19 mouse cellular contexts compared by ENCODE assay signal in the genomic region with DNA sequence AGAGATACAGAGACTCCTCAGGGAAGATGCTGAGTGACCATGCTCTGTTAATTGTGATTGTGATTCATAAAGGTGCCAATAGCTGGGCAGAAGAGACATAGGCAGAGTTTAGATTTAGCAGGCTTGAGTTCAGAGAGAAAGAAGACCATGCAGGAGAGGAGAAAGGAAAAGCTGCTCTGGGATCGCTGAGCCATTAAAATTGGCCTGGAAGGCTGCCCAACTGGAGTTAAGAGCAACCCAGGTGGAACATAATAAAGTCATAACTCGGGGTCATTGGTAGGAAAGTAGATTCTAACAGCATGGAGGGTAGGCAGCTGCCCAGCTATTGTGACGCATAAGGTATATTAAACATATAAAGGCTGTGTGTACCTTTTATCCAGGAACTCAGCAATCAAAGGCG.
DNase-seq lines count a peak whose midpoint lies in the region; ATAC-seq and TF ChIP-seq lines count a peak whose summit lies in the region.
"Had no signal": no experiment of that assay in that cellular context is flagged by ENCODE, and none has a peak within 500 bp of the region (broad histone marks: within the 10 kb centered on the region; RNA-seq: fewer than 3 reads in every experiment).

No protein-coding gene starts in this region.

- no peak overlapping the region for H3K27ac ChIP-seq in kidney, adult 2 months (ENCODE audit: insufficient read depth, low read depth, low read length)
- no peak overlapping the region for H3K27ac ChIP-seq in kidney, embryonic 16.5 days (ENCODE audit: low read length)
- H3K27ac ChIP-seq: embryonic facial prominence, embryonic 13.5 days; forebrain, embryonic 13.5 days; hindbrain, embryonic 15.5 days had no signal

- no peak overlapping the region for H3K9ac ChIP-seq in kidney, embryonic 16.5 days (replicated peaks; ENCODE audit: low read length)
- H3K9ac ChIP-seq: embryonic facial prominence, embryonic 13.5 days; forebrain, embryonic 13.5 days; forebrain, postnatal 0 days; heart, embryonic 12.5 days; hindbrain, embryonic 15.5 days had no signal

- WGBS in kidney, adult 2 months: 45% methylated on average over 4 of the region's 4 CpGs
- WGBS in kidney, embryonic 16.5 days: 67% methylated on average over 4 of the region's 4 CpGs

- no peak overlapping the region for H3K4me3 ChIP-seq in kidney, adult 2 months (ENCODE audit: insufficient read depth, low read depth, low read length)
- H3K4me3 ChIP-seq in kidney, embryonic 16.5 days (ENCODE audit: low read length): no peak overlapping the region
- H3K4me3 ChIP-seq: embryonic facial prominence, embryonic 13.5 days; forebrain, embryonic 13.5 days; heart, embryonic 12.5 days; hindbrain, embryonic 15.5 days had no signal

- TF ChIP-seq CTCF in kidney, adult 2 months (conservative IDR thresholded peaks at IDR 0.05; ENCODE audit: insufficient read depth, insufficient read length, low read depth, low read length): no peak

- intact Hi-C loops in heart, postnatal 36 days (cut with DNase I): no loop called here

- H3K27me3 ChIP-seq in kidney, adult 2 months (replicated peaks; ENCODE audit: control insufficient read depth, insufficient read depth, low read length): no peaks in the 10 kb centered on the region
- H3K27me3 ChIP-seq in kidney, embryonic 16.5 days (ENCODE audit: insufficient read depth, low read length): no peaks in the 10 kb centered on the region
- H3K27me3 ChIP-seq: embryonic facial prominence, embryonic 13.5 days; forebrain, embryonic 13.5 days; heart, embryonic 12.5 days; hindbrain, embryonic 15.5 days had no signal

- H3K9me3 ChIP-seq in kidney, embryonic 16.5 days (ENCODE audit: low read length): no peaks in the 10 kb centered on the region
- H3K9me3 ChIP-seq: embryonic facial prominence, embryonic 13.5 days; forebrain, embryonic 13.5 days; heart, embryonic 12.5 days; hindbrain, embryonic 15.5 days had no signal

- no peak overlapping the region for H3K4me2 ChIP-seq in kidney, embryonic 16.5 days (replicated peaks; ENCODE audit: low read depth, low read length)
- H3K4me2 ChIP-seq: embryonic facial prominence, embryonic 13.5 days; forebrain, embryonic 13.5 days; heart, embryonic 12.5 days; hindbrain, embryonic 15.5 days had no signal

- TF ChIP-seq POLR2A in kidney, adult 2 months (IDR thresholded peaks at IDR 0.05; ENCODE audit: low read depth, low read length): no peak

- no peak for ATAC-seq in kidney, embryonic 16.5 days (ENCODE audit: low FRiP score, low TSS enrichment)
- ATAC-seq: CD4-positive, CD25-positive, alpha-beta regulatory T cell, adult 4 months; forebrain, embryonic 13.5 days; forebrain, postnatal 0 days had no signal

- DNase-seq in cerebellum, postnatal 10 days: peak; percentile 9 to 20
- no peak for DNase-seq in cerebellum, postnatal 4 days (ENCODE audit: low spot score in 2 of 2)
- peak; percentile 63 for DNase-seq in kidney, adult 2 months
- peak; percentile 32 to 72 for DNase-seq in kidney, postnatal 36 days
- no peak for DNase-seq in heart, postnatal 36 days
- DNase-seq in heart, adult 11 months: no peak
- DNase-seq: adrenal gland, postnatal 14 days; B cell, adult 2 months; cerebellum, adult 18-20 months; cerebellum, postnatal 25 days; forebrain, postnatal 0 days; gastrocnemius, postnatal 14 days had no signal

- no peaks in the 10 kb centered on the region; the same call in 1 of the 2 replicates for H3K4me1 ChIP-seq in kidney, adult 2 months (ENCODE audit: control insufficient read depth, insufficient read depth, low read length)
- no peaks in the 10 kb centered on the region; the same call in 1 of the 2 replicates for H3K4me1 ChIP-seq in kidney, embryonic 16.5 days (ENCODE audit: insufficient read depth, low read length)
- H3K4me1 ChIP-seq: embryonic facial prominence, embryonic 13.5 days; forebrain, embryonic 13.5 days; heart, embryonic 12.5 days; hindbrain, embryonic 15.5 days had no signal

- H3K36me3 ChIP-seq in kidney, adult 2 months (ENCODE audit: control insufficient read depth, insufficient read depth, low read length): no peaks in the 10 kb centered on the region
- no peaks in the 10 kb centered on the region for H3K36me3 ChIP-seq in kidney, embryonic 16.5 days (ENCODE audit: insufficient read depth, low read length)
- H3K36me3 ChIP-seq: embryonic facial prominence, embryonic 13.5 days; G1E; heart, embryonic 12.5 days; hindbrain, embryonic 15.5 days had no signal

Comparison
In these comparisons a context has a peak if more than half of its experiments do, and no peak if none do; other contexts are left out.
1. DNase-seq: peak in cerebellum, postnatal 10 days (2 of 2), kidney, adult 2 months (single experiment) and kidney, postnatal 36 days (2 of 2); none in cerebellum, postnatal 4 days (0 of 2), heart, postnatal 36 days (0 of 2) and heart, adult 11 months (single experiment).